Mouse (Mus musculus) myocyte (in vitro differentiated cells): ENCODE measurements around the gene Tmem100.

Experiments used
- E2F4 ChIP-seq: IDR thresholded peaks from one replicate; pipeline ENCODE4 v1.6.1; 2011; ENCODE audit warnings: mild to moderate bottlenecking, control low read depth, moderate library complexity; ENCODE audit not compliant: insufficient read depth
- POLR2A ChIP-seq: IDR thresholded peaks from one replicate; pipeline ENCODE4 v1.6.1; 2011; ENCODE audit warnings: low read depth, mild to moderate bottlenecking, control low read depth, moderate library complexity; ENCODE audit not compliant: insufficient read length
- POLR2AphosphoS2 ChIP-seq: IDR thresholded peaks from one replicate; pipeline ENCODE4 v1.6.1; 2011; ENCODE audit warnings: low read depth, control low read depth; ENCODE audit not compliant: insufficient read length
- SRF ChIP-seq: IDR thresholded peaks from one replicate; pipeline ENCODE4 v1.6.1; 2011; ENCODE audit warnings: low read depth; ENCODE audit not compliant: control insufficient read depth, insufficient read length
- TCF3 ChIP-seq: IDR thresholded peaks from one replicate; pipeline ENCODE4 v1.6.1; 2011; ENCODE audit warnings: low read depth, control low read depth; ENCODE audit not compliant: insufficient read length
- USF1 ChIP-seq: IDR thresholded peaks from one replicate; pipeline ENCODE4 v1.6.1; 2011; ENCODE audit warnings: low read depth, mild to moderate bottlenecking, control low read depth, moderate library complexity

DNA sequence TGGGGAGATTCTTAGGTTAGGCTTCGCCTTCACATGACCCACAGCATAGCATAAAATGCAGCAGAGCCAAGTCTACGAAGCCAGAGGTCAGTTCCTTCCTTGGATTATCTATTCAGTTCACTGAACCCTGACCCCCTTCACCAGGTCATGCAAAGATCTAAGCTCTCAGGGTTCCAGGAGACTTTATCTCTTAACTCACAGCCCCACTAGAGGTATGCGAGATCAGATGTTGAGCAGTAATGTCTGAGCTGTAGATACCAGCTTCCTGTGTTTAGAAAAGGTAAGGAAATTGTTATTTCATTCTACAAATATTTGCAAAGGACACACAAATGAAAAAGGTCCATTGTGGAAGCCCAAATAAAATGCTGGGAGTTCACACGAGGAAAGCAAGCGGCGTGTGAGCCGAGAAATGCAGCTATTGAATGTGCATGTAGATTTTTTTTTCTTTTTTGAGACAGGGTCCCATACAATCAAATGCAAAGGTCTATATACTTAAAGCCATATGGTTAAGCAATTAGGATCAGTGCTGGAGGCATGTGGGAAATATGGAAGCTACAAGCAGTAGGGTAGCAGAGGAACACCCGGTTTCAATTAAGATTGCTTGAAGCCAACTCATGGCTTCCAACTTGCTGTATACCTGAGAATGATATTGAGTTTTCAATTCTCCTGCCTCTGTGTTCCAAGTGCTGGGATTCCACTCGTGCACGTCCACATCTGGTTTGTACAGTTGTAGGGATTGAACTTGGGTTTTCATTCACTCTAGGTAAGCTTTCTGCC, 51.9 kb downstream of the Tmem100 start:
- TF ChIP-seq POLR2A (no peak), USF1 (no peak), POLR2AphosphoS2 (no peak), SRF (no peak), E2F4 (no peak), TCF3 (no peak)
